Mouse (Mus musculus): ENCODE data around the gene Lrig2. TPM values are rescaled to one million over a fixed set of nuclear protein-coding genes. Genes with fewer than 3 reads are reported as not detected.

The Lrig2 gene
- polyA plus RNA-seq, 1 experiment from 2014 or later = 23.1 TPM

DNA sequence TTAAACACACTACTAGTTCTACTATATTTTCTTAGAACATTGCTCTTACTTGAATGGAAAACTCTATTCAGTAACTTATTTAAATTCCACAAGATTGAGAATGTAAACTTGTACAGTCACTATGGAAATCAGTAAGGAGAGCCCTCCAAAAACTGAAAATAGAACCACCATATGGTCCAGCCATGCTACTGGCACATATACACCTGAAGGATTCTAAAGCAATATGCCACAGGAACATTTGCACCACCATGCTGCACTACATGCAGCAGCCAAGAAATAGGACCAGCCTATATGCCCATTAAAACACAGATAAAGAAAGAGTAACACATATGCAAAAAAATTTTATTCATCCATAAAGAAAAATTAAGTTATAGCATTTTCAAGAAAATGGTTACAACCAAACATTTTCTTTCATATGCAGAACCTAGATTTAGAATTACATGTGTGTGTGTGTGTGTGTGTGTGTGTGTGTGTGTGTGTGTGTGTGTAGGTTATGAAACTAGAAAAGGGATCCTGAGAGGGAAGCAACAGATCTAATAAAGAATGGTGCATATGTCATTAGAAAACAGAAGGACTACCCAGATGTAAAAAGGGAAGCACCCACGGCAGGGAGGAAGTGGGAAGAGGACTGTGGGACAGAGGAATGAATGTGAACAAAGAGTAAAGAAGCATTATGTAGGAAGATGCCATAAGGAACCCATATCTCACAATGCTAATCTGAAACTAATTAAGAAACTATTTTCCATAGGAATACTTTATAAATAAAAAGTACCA is 30.6 kb downstream of the Lrig2 start:
- ATAC-seq = no peak
- H3K9me3 ChIP-seq (replicated peaks) = no peaks in the 10 kb centered on the region
- peaks cover 40% of the 10 kb centered on the region for H3K36me3 ChIP-seq (ENCODE audit: poor library complexity, severe bottlenecking)
- H3K9ac ChIP-seq = no peak overlapping the region
- no peak overlapping the region for H3K4me3 ChIP-seq
- H3K4me2 ChIP-seq = no peak overlapping the region
- no peaks in the 10 kb centered on the region for H3K27me3 ChIP-seq
- 77% methylated on average over 1 of the region's 1 CpGs for WGBS
- no peaks in the 10 kb centered on the region for H3K4me1 ChIP-seq
- no peak overlapping the region for H3K27ac ChIP-seq

- WGBS = 100% methylated on average over 1 of the region's 1 CpGs
- Histone ChIP-seq H3K36me3 (ENCODE audit: poor library complexity, severe bottlenecking) (peaks cover 30% of the 10 kb centered on the region), H3K4me1 (no peaks in the 10 kb centered on the region)
These were observed 33.7 kb downstream of the Lrig2 start for GRCm38 (mm10) chr3:104478056-104478455.

GRCm38 (mm10) chr3:104469421-104469820 is 42.3 kb downstream of the Lrig2 start:
- Histone ChIP-seq H3K36me3 (ENCODE audit: poor library complexity, severe bottlenecking) (peaks cover 33% of the 10 kb centered on the region), H3K27me3 (no peaks in the 10 kb centered on the region), H3K4me3 (no peak overlapping the region), H3K9me3 (replicated peaks) (no peaks in the 10 kb centered on the region), H3K27ac (no peak overlapping the region), H3K9ac (no peak overlapping the region), H3K4me2 (no peak overlapping the region), H3K4me1 (no peaks in the 10 kb centered on the region)
- 74% methylated on average over 3 of the region's 3 CpGs for WGBS
- no peak for ATAC-seq

More at GRCm38 (mm10) chr3:104478056-104478455, 33.7 kb downstream of the Lrig2 start:
- Histone ChIP-seq H3K9ac (no peak overlapping the region), H3K27me3 (no peaks in the 10 kb centered on the region), H3K9me3 (replicated peaks) (no peaks in the 10 kb centered on the region), H3K4me3 (no peak overlapping the region), H3K4me2 (no peak overlapping the region), H3K27ac (no peak overlapping the region)
- ATAC-seq = no peak

GRCm38 (mm10) chr3:104461226-104461625 is 50.5 kb downstream of the Lrig2 start:
- H3K4me3 ChIP-seq = no peak overlapping the region
- ATAC-seq = no peak
- no peaks in the 10 kb centered on the region for H3K27me3 ChIP-seq
- no peak overlapping the region for H3K9ac ChIP-seq
- peaks cover 96% of the 10 kb centered on the region for H3K36me3 ChIP-seq (ENCODE audit: poor library complexity, severe bottlenecking)
- no peak overlapping the region for H3K27ac ChIP-seq
- H3K4me2 ChIP-seq = no peak overlapping the region
- H3K4me1 ChIP-seq = no peaks in the 10 kb centered on the region
- 85% methylated on average over 2 of the region's 2 CpGs for WGBS
- no peaks in the 10 kb centered on the region for H3K9me3 ChIP-seq (replicated peaks)

DNA sequence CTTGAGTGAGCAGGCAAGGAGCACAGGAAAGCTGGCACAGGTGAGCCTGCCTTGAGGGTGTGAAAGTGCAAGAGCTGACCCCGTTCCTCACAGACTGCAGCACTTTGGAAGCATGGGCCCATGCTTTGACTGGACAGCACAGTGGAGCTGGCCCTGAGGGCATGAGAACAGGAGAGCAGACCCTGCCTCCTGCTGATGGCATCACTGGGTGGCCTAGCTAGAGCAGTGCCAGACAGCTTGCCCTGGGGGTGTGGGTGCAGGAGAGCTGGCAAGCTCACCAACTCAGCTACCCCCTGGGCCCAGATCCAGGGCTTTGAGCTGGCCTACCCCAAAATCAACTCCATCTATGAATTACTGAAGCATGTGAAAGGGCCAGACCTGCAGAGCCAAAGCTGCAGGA is 53.1 kb downstream of the Lrig2 start:
- no peak overlapping the region for H3K9ac ChIP-seq
- H3K4me2 ChIP-seq = no peak overlapping the region
- no peak overlapping the region for H3K4me3 ChIP-seq
- no peaks in the 10 kb centered on the region for H3K9me3 ChIP-seq (replicated peaks)
- H3K4me1 ChIP-seq = no peaks in the 10 kb centered on the region
- H3K27me3 ChIP-seq = no peaks in the 10 kb centered on the region
- no peak overlapping the region for H3K27ac ChIP-seq
- no peak for ATAC-seq
- H3K36me3 ChIP-seq (ENCODE audit: poor library complexity, severe bottlenecking) = peaks cover 87% of the 10 kb centered on the region
- WGBS = 82% methylated on average over 1 of the region's 1 CpGs

DNA sequence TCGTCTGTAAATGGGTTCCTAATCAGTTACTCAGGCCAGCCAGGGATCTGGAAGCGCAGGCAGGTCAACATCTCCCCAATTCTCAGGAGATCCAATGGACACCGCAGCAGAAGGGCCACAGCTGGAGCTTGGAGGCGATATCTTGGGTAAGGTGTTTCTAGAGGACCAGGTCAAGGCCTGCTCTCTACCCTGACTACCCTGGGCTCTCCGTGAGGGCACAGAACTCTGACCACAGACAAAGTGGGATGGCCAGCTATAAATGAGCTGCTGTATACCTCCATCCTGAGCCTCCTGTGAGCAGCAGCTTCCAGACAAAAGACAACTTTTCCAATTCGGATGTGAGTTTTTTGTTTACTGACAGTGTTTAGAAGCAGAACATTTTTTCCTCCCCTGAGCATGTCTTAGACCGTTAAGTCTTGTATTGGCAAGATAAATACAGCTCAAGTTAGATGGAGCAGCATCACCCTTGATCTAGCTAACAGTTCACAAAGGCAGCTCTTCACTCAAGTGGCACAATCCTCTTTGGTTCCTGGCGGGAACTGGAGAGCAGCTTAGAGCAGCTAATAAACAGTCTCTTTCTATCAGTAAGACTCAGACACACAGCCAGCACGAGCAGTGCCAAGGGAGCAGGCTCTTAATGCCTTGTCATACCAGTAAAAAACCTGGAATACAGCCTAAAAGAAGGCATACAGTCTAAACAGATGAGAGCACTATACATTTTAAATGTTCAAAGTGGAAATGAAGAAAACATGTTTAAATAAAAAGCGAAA is 56.0 kb downstream of the Lrig2 start:
- Histone ChIP-seq H3K4me3 (no peak overlapping the region), H3K27ac (no peak overlapping the region), H3K9me3 (replicated peaks) (no peaks in the 10 kb centered on the region), H3K9ac (no peak overlapping the region), H3K27me3 (no peaks in the 10 kb centered on the region), H3K4me1 (no peaks in the 10 kb centered on the region), H3K36me3 (ENCODE audit: poor library complexity, severe bottlenecking) (peaks cover 65% of the 10 kb centered on the region), H3K4me2 (no peak overlapping the region)
- WGBS = 75% methylated on average over 10 of the region's 10 CpGs
- no peak for ATAC-seq

DNA sequence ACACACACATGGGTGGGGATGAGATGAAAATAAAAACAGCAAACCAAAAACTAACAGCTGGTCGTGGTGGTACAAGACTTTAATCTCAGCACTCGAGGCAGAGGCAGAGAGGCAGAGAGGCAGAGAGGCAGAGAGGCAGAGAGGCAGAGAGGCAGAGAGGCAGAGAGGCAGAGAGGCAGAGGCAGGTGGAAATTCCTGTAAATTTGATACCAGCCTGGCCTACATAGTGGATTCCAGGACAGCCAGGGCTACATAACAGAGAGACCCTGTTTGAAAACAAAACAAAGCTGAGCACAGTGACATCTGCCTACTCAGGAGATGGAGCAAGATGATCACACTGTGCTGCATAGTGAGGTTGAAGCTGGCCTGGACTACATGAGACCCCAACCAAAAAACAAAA is 64.5 kb downstream of the Lrig2 start:
- H3K9ac ChIP-seq = no peak overlapping the region
- H3K36me3 ChIP-seq (ENCODE audit: poor library complexity, severe bottlenecking) = no peaks in the 10 kb centered on the region
- ATAC-seq = no peak
- H3K4me3 ChIP-seq = no peak overlapping the region
- H3K4me2 ChIP-seq = no peak overlapping the region
- no peaks in the 10 kb centered on the region for H3K9me3 ChIP-seq (replicated peaks)
- H3K27ac ChIP-seq = no peak overlapping the region
- peaks cover 2% of the 10 kb centered on the region for H3K4me1 ChIP-seq
- no peaks in the 10 kb centered on the region for H3K27me3 ChIP-seq
- 79% methylated on average over 2 of the region's 2 CpGs for WGBS

DNA sequence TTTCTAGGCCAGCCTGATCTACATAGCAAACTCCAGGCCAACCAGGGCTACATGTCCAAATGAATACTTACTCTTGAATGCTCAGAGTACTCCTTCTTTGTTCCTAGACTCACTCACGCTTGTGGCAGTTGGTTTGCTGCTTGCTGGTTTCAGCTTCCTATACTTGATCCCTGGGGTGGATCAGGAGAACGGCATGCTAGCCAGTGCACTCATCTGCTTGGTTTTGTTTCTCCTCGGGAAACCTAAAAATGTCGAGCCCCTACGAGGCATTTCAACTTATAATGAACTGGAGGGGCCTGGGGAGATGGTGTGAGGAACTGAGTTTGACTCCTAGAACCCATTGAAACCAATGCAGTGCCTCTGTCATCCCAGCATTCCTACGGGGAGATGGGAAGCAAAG is 65.0 kb downstream of the Lrig2 start:
- no peak overlapping the region for H3K4me3 ChIP-seq
- ATAC-seq = no peak
- no peaks in the 10 kb centered on the region for H3K27me3 ChIP-seq
- no peak overlapping the region for H3K4me2 ChIP-seq
- WGBS = 82% methylated on average over 6 of the region's 6 CpGs
- peaks cover 6% of the 10 kb centered on the region for H3K4me1 ChIP-seq
- no peaks in the 10 kb centered on the region for H3K9me3 ChIP-seq (replicated peaks)
- no peak overlapping the region for H3K27ac ChIP-seq
- H3K36me3 ChIP-seq (ENCODE audit: poor library complexity, severe bottlenecking) = no peaks in the 10 kb centered on the region
- H3K9ac ChIP-seq = no peak overlapping the region

GRCm38 (mm10) chr3:104445576-104445975 is 66.1 kb downstream of the Lrig2 start:
- WGBS = 69% methylated on average over 6 of the region's 6 CpGs
- no peak overlapping the region for H3K9ac ChIP-seq
- no peaks in the 10 kb centered on the region for H3K36me3 ChIP-seq (ENCODE audit: poor library complexity, severe bottlenecking)
- no peak overlapping the region for H3K4me2 ChIP-seq
- ATAC-seq = no peak
- no peaks in the 10 kb centered on the region for H3K9me3 ChIP-seq (replicated peaks)
- peaks cover 11% of the 10 kb centered on the region for H3K4me1 ChIP-seq
- H3K27me3 ChIP-seq = no peaks in the 10 kb centered on the region
- H3K4me3 ChIP-seq = no peak overlapping the region
- H3K27ac ChIP-seq = no peak overlapping the region

DNA sequence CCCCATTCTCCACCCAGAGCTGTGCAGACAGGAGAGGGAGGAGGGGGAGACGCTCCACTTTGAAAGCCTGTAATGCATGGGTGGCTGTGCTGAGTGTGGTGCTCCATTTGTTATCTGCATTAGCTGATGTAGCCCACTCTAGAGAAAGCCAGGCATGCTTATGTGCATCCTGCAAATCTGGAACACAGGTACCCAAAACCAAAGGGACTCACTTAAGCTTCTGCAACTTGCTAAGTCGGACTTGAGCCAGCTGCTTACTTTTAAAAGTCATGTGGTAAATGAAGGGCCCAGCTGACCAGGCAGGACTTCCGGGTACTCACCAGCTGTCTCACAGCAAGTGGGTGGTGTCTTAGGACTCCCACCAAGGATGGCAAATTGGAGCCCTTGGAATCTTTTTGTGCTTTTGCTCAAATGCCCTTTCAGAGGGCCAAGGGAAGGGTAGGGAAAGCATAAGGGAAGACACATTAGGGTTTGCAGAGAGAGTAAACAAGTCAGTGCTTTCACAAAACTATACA is 66.7 kb downstream of the Lrig2 start:
- Histone ChIP-seq H3K4me1 (peaks cover 11% of the 10 kb centered on the region), H3K27me3 (no peaks in the 10 kb centered on the region), H3K4me3 (no peak overlapping the region), H3K9me3 (replicated peaks) (no peaks in the 10 kb centered on the region), H3K9ac (no peak overlapping the region), H3K36me3 (ENCODE audit: poor library complexity, severe bottlenecking) (no peaks in the 10 kb centered on the region), H3K4me2 (no peak overlapping the region), H3K27ac (no peak overlapping the region)
- no peak for ATAC-seq
- 85% methylated on average over 3 of the region's 3 CpGs for WGBS

DNA sequence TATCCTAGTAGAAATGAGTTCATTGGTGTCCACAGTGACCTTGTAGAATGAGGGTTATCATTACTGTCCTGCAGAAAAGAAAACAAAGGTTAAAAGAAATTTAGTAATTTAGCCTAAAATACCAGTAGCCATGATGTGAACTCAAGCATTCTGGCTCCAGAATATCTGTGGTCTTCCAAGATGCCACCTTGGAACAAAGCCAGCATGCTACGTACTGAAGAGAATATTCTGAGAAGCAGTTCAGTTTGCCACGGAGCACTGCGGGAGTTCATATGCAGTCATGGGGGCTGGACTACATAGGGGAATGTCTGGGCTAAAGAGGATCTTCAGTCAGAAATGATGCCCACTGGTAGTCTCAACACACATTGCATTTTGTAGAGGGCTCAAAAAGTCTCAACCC is 67.6 kb downstream of the Lrig2 start:
- no peak overlapping the region for H3K9ac ChIP-seq
- H3K4me1 ChIP-seq = peaks cover 11% of the 10 kb centered on the region
- no peak overlapping the region for H3K4me2 ChIP-seq
- WGBS = 84% methylated on average over 3 of the region's 3 CpGs
- H3K4me3 ChIP-seq = no peak overlapping the region
- no peak overlapping the region for H3K27ac ChIP-seq
- no peaks in the 10 kb centered on the region for H3K27me3 ChIP-seq
- no peak for ATAC-seq
- no peaks in the 10 kb centered on the region for H3K36me3 ChIP-seq (ENCODE audit: poor library complexity, severe bottlenecking)
- H3K9me3 ChIP-seq (replicated peaks) = no peaks in the 10 kb centered on the region

- Histone ChIP-seq H3K4me3 (no peak overlapping the region), H3K4me2 (peak overlapping the region; percentile 50), H3K9ac (peak overlapping the region; percentile 48; the same call in 1 of the 2 replicates), H3K36me3 (ENCODE audit: poor library complexity, severe bottlenecking) (no peaks in the 10 kb centered on the region), H3K4me1 (peaks cover 11% of the 10 kb centered on the region), H3K9me3 (replicated peaks) (no peaks in the 10 kb centered on the region), H3K27me3 (no peaks in the 10 kb centered on the region), H3K27ac (no peak overlapping the region; the same call in 1 of the 2 replicates)
- WGBS = 14% methylated on average over 5 of the region's 5 CpGs
- ATAC-seq = peak; percentile 34; the same call in 1 of the 2 replicates
These were observed 69.4 kb downstream of the Lrig2 start for GRCm38 (mm10) chr3:104442357-104442756.

Data from forebrain, embryonic 13.5 days (tissue).